Mouse (Mus musculus) ovary, postnatal 14 days (tissue): ENCODE data around the gene Zbtb2.

Experiments used
- DNase-seq: peaks from one replicate; pipeline ENCODE4 v3.0.0; 2022; ENCODE audit warnings: low spot score

Zbtb2 gene

DNA sequence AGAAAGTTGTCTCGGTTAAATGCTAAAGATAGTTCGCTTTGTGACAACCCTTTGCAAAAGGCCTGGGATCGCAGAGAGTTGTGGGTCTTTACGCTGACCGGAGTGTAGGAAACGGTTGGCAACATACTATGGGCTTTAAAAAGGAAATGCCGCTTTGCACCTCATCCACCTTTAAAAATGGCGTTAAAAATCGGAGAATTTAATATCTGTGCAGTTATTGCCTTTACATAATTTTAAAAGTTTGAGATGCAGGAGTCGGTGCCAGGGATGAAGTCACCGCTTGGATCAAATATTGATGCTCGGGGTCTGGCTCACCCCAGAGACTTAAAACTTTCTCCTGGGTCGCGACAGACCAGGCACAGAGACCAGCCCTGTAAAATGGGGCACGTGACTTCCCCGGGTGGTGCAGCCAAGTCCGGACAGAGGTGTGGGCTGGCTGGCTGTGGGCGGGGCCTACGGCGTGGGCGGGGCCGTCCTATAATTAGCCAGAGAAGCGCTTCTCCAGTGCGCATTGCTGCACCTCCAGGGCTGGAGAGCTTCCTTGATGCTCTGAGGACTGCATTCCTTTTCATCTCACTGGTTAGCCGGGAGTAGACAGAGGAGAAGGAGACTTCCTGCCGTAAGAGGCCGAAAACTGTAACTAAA, 53.7 kb downstream of the Zbtb2 start:
- DNase-seq, result peak; percentile 77

DNA sequence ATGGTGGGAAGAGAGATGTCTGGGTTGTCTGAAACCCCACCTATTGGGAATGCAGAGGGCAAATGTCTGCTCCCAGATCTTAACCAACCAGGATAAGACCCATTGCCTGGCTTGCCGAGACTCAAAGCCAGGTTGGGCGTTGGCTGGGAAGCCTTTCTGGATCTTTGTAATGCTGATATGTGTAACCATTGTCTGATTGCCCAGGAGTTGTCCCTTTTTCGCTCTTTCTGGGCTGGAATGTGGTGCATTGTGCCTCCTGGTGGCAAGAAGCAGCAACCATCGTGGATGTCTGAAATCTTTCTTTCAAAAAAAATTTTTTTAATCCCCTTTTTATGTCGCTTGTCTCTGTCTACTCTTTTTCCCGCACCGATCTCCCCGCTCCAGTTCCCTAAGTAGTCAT, 54.6 kb downstream of the Zbtb2 start:
- DNase-seq, result peak; percentile 55

DNA sequence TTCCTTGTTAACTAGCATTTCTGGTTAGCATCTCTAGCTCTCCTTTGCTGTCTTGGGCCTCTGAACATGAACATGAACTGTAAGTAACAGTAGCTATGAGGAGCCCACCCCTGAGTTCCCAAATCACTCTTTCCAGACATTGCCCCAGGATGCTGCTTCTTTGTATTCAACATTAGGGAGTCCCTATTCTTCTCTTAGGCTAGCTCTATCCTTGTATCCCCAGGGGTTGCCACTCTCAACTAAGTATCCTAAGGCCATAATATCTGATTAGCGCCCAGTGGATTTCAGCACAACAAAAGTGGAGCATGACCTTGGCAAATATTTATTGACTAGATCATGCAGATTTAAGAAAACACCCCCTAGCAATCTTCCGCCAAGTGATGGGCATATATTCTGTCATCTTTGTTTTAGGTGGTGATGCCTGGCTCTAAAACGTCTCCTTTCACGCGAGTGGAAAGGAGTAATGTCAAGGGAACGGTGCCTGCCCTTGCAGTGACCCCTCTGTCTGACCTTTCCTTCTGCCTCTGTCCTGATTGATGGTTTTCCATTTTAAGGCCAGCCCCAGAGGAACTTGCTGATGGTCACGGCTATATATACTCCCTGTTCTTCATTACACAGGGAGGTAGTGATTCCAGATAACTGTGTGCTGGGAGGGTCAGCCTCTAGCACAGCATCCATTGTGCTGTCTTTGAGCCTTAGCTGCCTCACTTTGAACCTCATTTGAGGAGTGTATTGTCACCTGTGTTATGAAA, 55.5 kb downstream of the Zbtb2 start:
- no peak for DNase-seq

DNA sequence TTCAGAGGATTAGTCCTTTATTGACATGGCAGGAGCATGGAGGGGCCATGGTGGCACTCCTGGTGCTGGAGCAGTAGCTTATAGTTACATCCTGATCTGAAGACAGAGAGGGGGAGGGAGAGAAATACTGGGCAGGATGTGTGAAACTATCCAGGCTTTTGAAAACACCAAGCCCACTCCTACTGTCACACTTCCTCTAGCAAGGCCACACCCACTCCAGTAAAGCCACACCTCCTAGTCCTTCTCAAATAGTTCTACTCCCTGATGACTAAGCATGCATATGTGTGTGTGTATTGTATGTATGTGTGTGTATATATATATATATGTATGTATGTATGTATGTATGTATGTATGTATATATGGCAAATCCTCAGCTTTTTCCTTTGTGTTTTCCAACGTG, 60.2 kb downstream of the Zbtb2 start:
- no peak for DNase-seq

DNA sequence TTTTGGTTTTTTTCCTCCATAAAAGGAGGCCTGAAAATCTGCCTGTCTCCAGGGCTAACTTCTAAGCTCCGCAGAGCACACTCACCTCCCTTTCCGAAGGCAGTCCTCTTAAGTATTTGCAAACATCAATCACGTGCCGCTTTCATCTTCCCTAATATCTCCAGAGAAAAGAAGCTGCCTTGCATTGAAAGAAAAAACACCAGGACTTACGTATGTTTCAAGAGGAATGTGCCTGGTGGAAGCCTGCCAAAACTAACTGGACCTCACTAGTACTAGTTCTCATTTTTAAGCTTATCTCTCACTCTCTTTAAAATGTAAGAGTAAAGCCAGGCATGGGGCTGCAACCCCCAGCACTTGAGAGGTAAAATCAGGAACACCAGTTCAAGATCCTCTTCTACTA, 62.3 kb downstream of the Zbtb2 start:
- no peak for DNase-seq

DNA sequence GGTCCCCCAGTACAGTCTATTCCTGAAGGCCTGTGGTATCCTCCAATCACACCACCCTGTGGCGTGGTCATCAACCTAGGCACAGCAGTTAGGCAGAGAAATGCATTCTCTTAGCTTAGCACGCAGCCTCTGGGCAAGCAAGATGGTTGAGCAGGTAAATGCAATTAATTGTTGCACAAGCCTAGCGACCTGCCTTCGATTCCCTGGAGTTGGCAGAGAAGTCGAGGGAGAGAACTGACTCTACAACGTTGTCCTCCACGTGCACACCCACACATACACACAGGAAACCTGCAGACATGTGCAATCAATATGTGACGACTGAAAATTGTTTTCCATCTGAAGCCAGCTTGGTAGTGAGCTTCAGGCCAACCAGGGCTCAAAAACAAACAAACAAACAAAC, 64.0 kb downstream of the Zbtb2 start:
- DNase-seq, result no peak
